Mouse (Mus musculus) embryonic facial prominence, embryonic 14.5 days (tissue): ENCODE results near the gene Ergic2. TPM values are rescaled to one million over a fixed set of nuclear protein-coding genes. Genes with fewer than 3 reads are reported as not detected.

Source experiments
- ATAC-seq: fragments of 200-750 bp; cut with Nextera tagmentation; 2 replicates; pipeline ENCODE4 v1.8.0; 2017; ENCODE audit warnings: low read depth, moderate number of reproducible peaks, moderate TSS enrichment
- DNase-seq: peaks from one replicate; pipeline ENCODE4 v3.0.0-alpha.2; 2015; ENCODE audit warnings: low spot score
- H3K27ac ChIP-seq: fragments of 300-500 bp; sonication (generic); replicated peaks from 2 replicates; pipeline ENCODE4 v1.5.1; 2014; ENCODE audit warnings: low read depth, mild to moderate bottlenecking, low read length, moderate library complexity
- H3K27me3 ChIP-seq: fragments of 300-500 bp; sonication (generic); replicated peaks from 2 replicates; pipeline ENCODE4 v1.6.1; 2014; ENCODE audit warnings: low read length; ENCODE audit not compliant: control insufficient read depth, insufficient read depth
- H3K36me3 ChIP-seq: fragments of 300-500 bp; sonication (generic); 2 replicates; pipeline ENCODE4 v1.6.1; 2014; ENCODE audit warnings: low read length, mixed read lengths; ENCODE audit not compliant: control insufficient read depth, insufficient read depth
- H3K4me1 ChIP-seq: fragments of 300-500 bp; sonication (generic); 2 replicates; pipeline ENCODE4 v1.6.1; 2014; ENCODE audit warnings: antibody characterized with exemption, low read length; ENCODE audit not compliant: control insufficient read depth, insufficient read depth
- H3K4me2 ChIP-seq: fragments of 300-500 bp; sonication (generic); 2 replicates; pipeline ENCODE4 v1.6.1; 2014; ENCODE audit warnings: low read depth, mild to moderate bottlenecking, low read length, moderate library complexity, mixed read lengths
- H3K4me3 ChIP-seq: fragments of 300-500 bp; sonication (generic); 2 replicates; pipeline ENCODE4 v1.5.1; 2014; ENCODE audit warnings: low read depth, mild to moderate bottlenecking, low read length
- H3K9ac ChIP-seq: fragments of 300-500 bp; sonication (generic); 2 replicates; pipeline ENCODE4 v1.6.1; 2014; ENCODE audit warnings: low read depth, mild to moderate bottlenecking, low read length, moderate library complexity, mixed read lengths
- H3K9me3 ChIP-seq: fragments of 300-500 bp; sonication (generic); 2 replicates; pipeline ENCODE4 v1.6.1; 2016; ENCODE audit warnings: low read length; ENCODE audit not compliant: control insufficient read depth
- WGBS: fragments of 180-500 bp; shearing (Covaris S2); extraction: QIAGEN DNeasy Blood & Tissue Kit; methylation state at CpG from one replicate; pipeline ENCODE4 v1.1.7; 2014; 5-methylcytosine and 5-hydroxymethylcytosine counted together
- polyA plus RNA-seq: library from polyadenylated mRNA; unstranded; fragments of >200 nt; fragmentation: Nextera tagmentation; extraction: Ambion mirVana; gene quantifications from 2 replicates; pipeline ENCODE4 v1.2.1, GENCODE M21; 2014

Ergic2 gene
- polyA plus RNA-seq, 1 experiment from 2014 or later = 198 TPM

GRCm38 (mm10) chr6:148222686-148223085 is 10.5 kb upstream of the Ergic2 start:
- WGBS = 69% methylated on average over 2 of the region's 2 CpGs
- H3K36me3 ChIP-seq = no peaks in the 10 kb centered on the region
- no peak overlapping the region for H3K27ac ChIP-seq
- no peak overlapping the region for H3K4me2 ChIP-seq
- no peak for DNase-seq
- H3K4me3 ChIP-seq = no peak overlapping the region
- no peaks in the 10 kb centered on the region for H3K9me3 ChIP-seq
- H3K27me3 ChIP-seq = no peaks in the 10 kb centered on the region
- H3K4me1 ChIP-seq = no peaks in the 10 kb centered on the region
- H3K9ac ChIP-seq = no peak overlapping the region
- ATAC-seq = no peak

- no peak overlapping the region for H3K9ac ChIP-seq
- no peak for DNase-seq
- ATAC-seq = no peak
- no peak overlapping the region for H3K4me2 ChIP-seq
- no peaks in the 10 kb centered on the region for H3K36me3 ChIP-seq
- H3K9me3 ChIP-seq = no peaks in the 10 kb centered on the region
- peaks cover 6% of the 10 kb centered on the region; the same call in 1 of the 2 replicates for H3K4me1 ChIP-seq
- no peak overlapping the region for H3K4me3 ChIP-seq
- no peaks in the 10 kb centered on the region for H3K27me3 ChIP-seq
- H3K27ac ChIP-seq = no peak overlapping the region
- WGBS = 80% methylated on average over 2 of the region's 2 CpGs
These were observed 6.3 kb upstream of the Ergic2 start for GRCm38 (mm10) chr6:148218235-148219076.

GRCm38 (mm10) chr6:148216752-148217151 is 4.6 kb upstream of the Ergic2 start:
- H3K36me3 ChIP-seq = no peaks in the 10 kb centered on the region
- peaks cover 8% of the 10 kb centered on the region; the same call in 1 of the 2 replicates for H3K4me1 ChIP-seq
- H3K9me3 ChIP-seq = no peaks in the 10 kb centered on the region
- ATAC-seq (no peak), DNase-seq (no peak)
- no peaks in the 10 kb centered on the region for H3K27me3 ChIP-seq
- no peak overlapping the region for H3K9ac ChIP-seq
- 87% methylated on average over 4 of the region's 4 CpGs for WGBS
- H3K27ac ChIP-seq = no peak overlapping the region
- no peak overlapping the region for H3K4me3 ChIP-seq
- no peak overlapping the region for H3K4me2 ChIP-seq

GRCm38 (mm10) chr6:148214765-148215164 is 2.6 kb upstream of the Ergic2 start:
- WGBS = 3% methylated on average over 5 of the region's 5 CpGs
- DNase-seq = peak; percentile 62
- Histone ChIP-seq H3K9ac (peak overlapping the region; percentile 37; the same call in 1 of the 2 replicates), H3K36me3 (no peaks in the 10 kb centered on the region), H3K27ac (no peak overlapping the region), H3K4me3 (no peak overlapping the region), H3K4me2 (no peak overlapping the region), H3K9me3 (no peaks in the 10 kb centered on the region), H3K4me1 (peaks cover 16% of the 10 kb centered on the region), H3K27me3 (no peaks in the 10 kb centered on the region)
- ATAC-seq = no peak

- DNase-seq (peak; percentile 17), ATAC-seq (peak; percentile 41)
- H3K9ac ChIP-seq = peak overlapping the region; percentile 99
- 1% methylated on average over 29 of the region's 51 CpGs for WGBS
- H3K4me1 ChIP-seq = peaks cover 16% of the 10 kb centered on the region
- peak overlapping the region; percentile 84 for H3K27ac ChIP-seq
- H3K4me3 ChIP-seq = peak overlapping the region; percentile 91
- H3K36me3 ChIP-seq = no peaks in the 10 kb centered on the region
- H3K4me2 ChIP-seq = peak overlapping the region; percentile 77
- no peaks in the 10 kb centered on the region for H3K27me3 ChIP-seq
- H3K9me3 ChIP-seq = no peaks in the 10 kb centered on the region
These were observed 740 bp downstream of the Ergic2 start for GRCm38 (mm10) chr6:148211391-148211876.

- H3K4me2 ChIP-seq = no peak overlapping the region
- peaks cover 8% of the 10 kb centered on the region; the same call in 1 of the 2 replicates for H3K4me1 ChIP-seq
- H3K4me3 ChIP-seq = no peak overlapping the region
- no peaks in the 10 kb centered on the region for H3K9me3 ChIP-seq
- no peak overlapping the region for H3K9ac ChIP-seq
- ATAC-seq (no peak), DNase-seq (no peak)
- H3K27me3 ChIP-seq = no peaks in the 10 kb centered on the region
- H3K36me3 ChIP-seq = peaks cover 22% of the 10 kb centered on the region
- no peak overlapping the region for H3K27ac ChIP-seq
- 77% methylated on average over 1 of the region's 1 CpGs for WGBS
These were observed 4.7 kb downstream of the Ergic2 start for GRCm38 (mm10) chr6:148207522-148207921.

- Histone ChIP-seq H3K27ac (no peak overlapping the region), H3K9ac (no peak overlapping the region), H3K4me2 (no peak overlapping the region), H3K27me3 (no peaks in the 10 kb centered on the region), H3K9me3 (no peaks in the 10 kb centered on the region), H3K4me1 (no peaks in the 10 kb centered on the region), H3K36me3 (peaks cover 42% of the 10 kb centered on the region), H3K4me3 (no peak overlapping the region)
- 84% methylated on average over 1 of the region's 1 CpGs for WGBS
- DNase-seq = no peak
- no peak for ATAC-seq
These were observed 7.0 kb downstream of the Ergic2 start for GRCm38 (mm10) chr6:148205134-148205533.

GRCm38 (mm10) chr6:148199729-148200128 is 12.4 kb downstream of the Ergic2 start:
- H3K9me3 ChIP-seq = no peaks in the 10 kb centered on the region
- H3K4me1 ChIP-seq = no peaks in the 10 kb centered on the region
- H3K9ac ChIP-seq = no peak overlapping the region
- ATAC-seq (no peak), DNase-seq (no peak)
- H3K36me3 ChIP-seq = peaks cover 72% of the 10 kb centered on the region
- 93% methylated on average over 3 of the region's 3 CpGs for WGBS
- no peak overlapping the region for H3K4me2 ChIP-seq
- H3K4me3 ChIP-seq = no peak overlapping the region
- no peak overlapping the region for H3K27ac ChIP-seq
- H3K27me3 ChIP-seq = no peaks in the 10 kb centered on the region

GRCm38 (mm10) chr6:148199177-148199576 is 13.0 kb downstream of the Ergic2 start:
- peaks cover 75% of the 10 kb centered on the region for H3K36me3 ChIP-seq
- no peak overlapping the region for H3K9ac ChIP-seq
- 90% methylated on average over 2 of the region's 2 CpGs for WGBS

More at GRCm38 (mm10) chr6:148199177-148199576, 13.0 kb downstream of the Ergic2 start:
- Histone ChIP-seq H3K4me2 (no peak overlapping the region), H3K4me1 (no peaks in the 10 kb centered on the region), H3K9me3 (no peaks in the 10 kb centered on the region), H3K4me3 (no peak overlapping the region), H3K27ac (no peak overlapping the region), H3K27me3 (no peaks in the 10 kb centered on the region)
- ATAC-seq (no peak), DNase-seq (no peak)
